Mouse (Mus musculus) liver, postnatal 0 days (tissue): ENCODE results near the gene Vmn2r84.

ENCODE experiments used
- CTCF ChIP-seq: sonication (generic); IDR thresholded peaks from 2 replicates; pipeline ENCODE4 v1.5.1; 2016; ENCODE audit warnings: antibody characterized with exemption, low read depth
- EP300 ChIP-seq: IDR thresholded peaks from 2 replicates; pipeline ENCODE4 v1.6.1; 2016; ENCODE audit warnings: antibody characterized with exemption, low read depth, mild to moderate bottlenecking

GRCm38 (mm10) chr10:130363438-130364164 lies 30.5 kb downstream of the Vmn2r84 start:
- peak; percentile 63 for TF ChIP-seq CTCF
- no peak for TF ChIP-seq EP300
